Mouse (Mus musculus): ENCODE results near the gene Npr1. TPM values are rescaled to one million over a fixed set of nuclear protein-coding genes. Genes with fewer than 3 reads are reported as not detected.

The Npr1 gene
- total RNA-seq, 2 experiments from 2014 or later, result 30.4 to 33.0 TPM

DNA sequence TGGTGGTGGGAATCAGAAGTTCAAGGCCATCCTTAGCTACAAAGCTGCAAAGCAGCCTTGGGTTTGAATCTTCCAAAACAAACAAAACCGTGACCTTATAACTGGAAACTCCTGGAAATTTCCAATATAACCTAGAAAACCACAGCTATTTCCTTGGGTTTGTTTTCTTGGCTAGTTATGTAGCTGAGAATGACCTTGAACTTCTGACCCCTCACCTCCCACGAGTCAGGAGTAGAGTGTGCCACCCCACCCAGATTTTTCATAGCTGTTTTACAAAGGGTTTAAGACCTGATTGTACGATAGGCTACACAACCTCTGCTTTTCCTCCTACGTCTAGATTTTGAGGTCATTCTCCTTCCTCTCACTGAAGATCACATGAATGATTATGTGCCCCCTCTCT lies 28.5 kb downstream of the Npr1 start:
- DNase-seq, result no peak

DNA sequence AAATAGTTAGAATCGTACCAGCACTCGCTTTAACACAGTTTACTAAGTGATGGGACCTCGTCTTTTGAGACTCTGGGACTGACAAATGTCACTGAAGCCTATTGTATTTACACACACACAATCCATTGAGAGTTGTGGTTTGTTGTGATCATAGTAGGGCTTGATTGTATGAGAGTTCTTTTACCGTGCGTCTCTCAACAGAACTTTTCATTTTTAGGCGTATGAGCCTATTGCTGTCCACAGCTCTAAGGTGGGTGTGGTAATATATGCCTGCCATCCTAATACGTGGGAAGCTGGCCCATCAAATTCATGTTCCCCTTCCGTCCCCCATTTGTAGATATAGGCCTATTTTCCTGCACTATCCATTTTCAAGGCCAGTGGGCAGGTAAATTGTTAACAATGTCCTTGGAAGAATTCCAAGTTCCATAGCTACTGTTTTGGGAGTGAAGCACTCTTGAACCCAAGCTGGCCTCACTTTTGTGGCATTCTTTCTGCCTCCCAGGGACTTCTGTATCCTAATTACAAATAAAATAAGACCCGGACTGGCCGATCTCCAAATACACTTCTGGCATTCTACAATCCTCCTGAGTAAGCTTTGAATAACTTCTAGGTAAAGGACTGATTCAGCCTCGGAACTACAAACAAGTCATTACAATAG lies 31.5 kb downstream of the Npr1 start:
- no peak for DNase-seq

DNA sequence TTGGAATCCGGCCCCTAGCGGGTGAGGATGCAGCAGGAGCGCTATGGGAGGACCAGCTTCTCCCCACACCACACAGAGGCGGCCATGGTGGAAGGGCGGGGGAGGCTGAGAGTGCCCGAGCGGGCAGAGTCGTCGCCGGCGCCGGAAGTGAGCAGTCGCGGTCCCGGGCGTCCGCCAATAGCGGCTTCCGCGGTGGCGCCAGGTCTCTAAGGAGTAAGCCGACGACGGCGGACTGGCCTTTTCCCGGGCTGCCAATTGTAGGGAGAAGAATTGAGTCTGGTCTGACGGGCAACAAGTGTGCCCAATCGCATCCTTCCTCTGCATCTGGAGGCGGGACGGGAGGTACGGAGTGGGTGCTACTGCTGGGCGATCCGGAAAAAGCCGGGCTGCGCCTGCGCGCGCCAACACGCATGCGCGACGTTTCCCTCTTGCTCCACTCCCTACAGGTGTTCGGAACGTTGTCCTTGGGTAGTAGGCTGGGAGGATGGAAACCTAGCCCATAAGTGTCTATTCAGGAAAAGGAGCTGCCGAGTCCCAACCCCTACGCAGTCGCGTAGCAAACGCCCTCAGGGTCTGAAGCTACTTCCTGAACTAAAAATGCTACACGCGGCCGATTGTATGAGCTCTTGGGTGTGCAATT lies 32.2 kb downstream of the Npr1 start, which contains the start of gene Ints3:
Ints3 (minus strand) TSS at position 242 of the 640 bp plus-strand sequence.
- DNase-seq, result peak; percentile 100

DNA sequence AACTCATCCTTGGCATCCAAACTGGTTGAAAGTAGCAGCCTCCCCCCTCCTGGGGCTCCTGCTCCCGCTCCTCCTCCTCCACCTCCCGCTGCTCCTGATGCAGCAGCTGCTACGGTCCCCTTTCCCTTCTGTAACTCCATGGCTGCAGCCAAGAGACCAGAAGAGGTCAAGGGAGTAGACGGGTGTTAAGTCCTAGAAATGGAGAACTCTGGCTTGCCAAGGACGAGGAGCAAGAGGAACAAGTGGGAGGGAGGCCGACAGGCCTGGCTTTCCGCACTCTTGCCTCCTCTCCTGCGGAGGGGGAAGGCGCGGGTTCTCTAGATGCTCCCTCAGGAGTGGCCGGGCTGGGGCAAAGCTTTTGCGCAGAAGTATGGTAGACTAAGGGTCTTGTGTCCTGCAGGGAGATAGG lies 32.9 kb downstream of the Npr1 start:
- peak; percentile 56 for DNase-seq

DNA sequence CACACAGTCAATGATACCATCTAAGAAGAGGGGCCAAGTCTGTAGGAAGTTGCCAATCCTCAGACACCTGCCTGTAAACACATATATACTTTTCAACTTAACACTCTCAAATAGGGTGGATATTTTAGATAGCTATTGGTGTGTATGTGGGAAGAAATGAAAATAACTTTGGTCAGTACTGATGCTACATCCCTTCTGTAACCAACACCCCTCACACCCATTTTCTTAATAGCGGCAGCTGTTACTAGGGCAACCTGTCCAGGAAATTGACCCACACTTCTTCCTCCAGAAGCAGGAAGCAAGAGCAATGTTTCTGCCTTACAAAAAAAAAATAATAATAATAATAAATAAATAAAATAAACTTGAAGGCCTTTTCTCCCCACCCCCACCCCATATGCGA lies 33.3 kb downstream of the Npr1 start:
- no peak for DNase-seq

DNA sequence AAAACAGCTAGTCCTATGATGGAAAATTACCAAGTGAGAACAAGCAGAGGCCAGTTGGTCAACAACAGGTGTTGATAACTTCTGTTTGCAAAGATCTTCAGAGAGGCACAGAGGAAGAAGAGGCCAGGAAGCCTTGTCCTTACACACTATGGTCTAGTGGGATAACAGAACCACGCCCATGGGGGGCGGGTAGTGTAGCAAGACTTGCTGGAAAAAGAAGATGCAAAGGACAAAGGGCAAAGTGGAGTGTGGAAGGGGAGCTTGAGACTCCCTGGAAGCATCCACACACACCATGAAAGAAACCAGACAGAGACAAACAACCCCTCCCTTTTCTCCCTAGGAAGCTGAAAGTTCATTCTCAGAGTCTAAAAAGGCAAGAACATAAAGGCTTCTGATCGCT lies 36.1 kb downstream of the Npr1 start:
- DNase-seq, result no peak

DNA sequence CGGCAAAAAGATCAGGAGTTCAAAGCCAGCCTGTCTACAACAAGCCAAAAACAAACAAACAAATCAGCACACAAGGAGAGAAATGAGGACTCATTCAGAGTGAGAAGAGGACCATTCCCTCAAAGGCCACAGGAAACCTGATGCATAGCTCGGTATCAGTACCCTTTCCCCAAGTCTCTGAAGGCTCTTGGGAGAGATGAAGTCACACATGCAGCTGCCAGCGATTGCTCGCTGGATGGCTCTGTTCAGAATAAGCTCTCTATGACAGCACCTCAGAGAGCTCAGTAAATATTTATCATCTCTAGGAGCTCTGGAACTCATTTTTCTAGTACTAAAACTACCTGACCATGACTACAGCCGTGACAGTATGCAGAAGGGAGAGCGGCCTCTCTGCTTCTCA lies 37.5 kb downstream of the Npr1 start:
- no peak for DNase-seq

DNA sequence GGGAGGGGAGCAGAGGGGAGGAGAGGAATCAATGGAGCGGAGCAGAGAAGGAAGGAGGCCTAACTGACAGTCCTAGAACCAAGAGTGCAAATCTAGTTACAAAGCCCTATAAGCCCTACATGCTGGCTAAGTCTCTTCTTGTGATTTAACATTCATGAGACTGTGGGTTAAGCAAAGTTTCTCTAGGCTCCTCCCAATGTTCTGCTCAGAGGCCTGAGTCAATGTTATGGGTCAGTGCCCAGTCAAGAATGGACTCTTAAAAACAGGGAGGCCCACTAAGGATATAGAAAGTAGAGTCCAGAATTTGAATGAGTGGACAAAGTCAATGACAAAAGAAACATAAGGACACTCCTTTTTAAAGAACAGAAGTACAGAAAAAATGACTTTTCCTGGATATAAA lies 38.1 kb downstream of the Npr1 start:
- DNase-seq, result no peak

DNA sequence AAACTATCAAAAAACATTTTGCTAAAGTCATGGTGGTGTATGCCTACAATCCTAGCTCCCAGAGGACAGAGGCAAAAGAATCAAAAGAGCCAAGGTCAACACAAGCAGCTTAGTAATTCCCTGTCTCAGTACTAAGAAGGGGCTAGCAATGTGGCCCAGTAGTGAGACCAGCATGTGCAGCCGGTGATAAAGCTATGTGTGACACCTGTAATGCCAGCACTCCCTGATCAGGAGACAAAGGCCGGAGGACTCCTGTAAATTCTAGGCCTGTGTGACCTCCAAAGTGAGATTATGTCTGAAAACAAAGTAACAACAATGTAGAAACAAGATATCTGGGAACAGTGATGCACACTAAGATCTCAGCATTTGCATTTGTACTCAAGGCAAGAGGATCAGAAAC lies 40.2 kb downstream of the Npr1 start:
- DNase-seq, result no peak

DNA sequence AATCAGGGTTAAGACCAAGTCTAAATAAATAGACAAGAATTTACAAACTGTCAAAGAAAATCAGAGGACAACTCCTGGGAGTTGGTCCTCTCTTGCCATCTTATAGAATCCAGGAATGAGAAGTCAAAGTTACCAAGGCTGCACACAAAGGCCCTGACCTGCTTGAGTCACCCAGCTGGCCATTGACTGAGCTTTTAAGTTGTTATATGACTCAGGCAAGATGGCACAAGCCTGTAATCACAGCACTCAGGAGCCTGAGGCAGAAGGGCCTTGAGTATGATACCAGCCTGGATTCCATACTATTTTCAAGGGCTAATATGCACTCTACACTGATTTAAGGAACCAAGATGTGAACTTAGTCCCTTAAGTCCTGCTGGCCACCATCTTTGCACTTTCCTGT lies 42.1 kb downstream of the Npr1 start:
- DNase-seq, result no peak

DNA sequence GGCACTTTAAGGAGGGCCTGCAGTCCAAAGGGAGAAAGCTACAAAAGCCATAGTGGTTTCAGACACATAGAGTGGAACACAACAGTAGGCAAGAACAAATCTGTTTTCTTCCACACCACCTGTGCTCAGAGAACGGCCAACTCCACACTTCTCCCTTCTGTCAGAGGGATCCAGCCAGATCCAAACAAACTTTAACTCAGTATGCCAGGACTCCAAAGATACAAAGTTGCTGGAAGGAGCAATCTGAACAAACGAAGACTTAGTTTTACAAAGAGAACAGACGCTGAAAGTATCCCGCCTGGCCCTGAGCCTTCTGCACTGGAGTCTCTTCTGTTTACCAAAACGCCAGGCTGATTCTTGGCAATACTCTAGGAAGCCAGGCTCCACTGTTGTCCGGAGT lies 45.0 kb downstream of the Npr1 start:
- no peak for DNase-seq

DNA sequence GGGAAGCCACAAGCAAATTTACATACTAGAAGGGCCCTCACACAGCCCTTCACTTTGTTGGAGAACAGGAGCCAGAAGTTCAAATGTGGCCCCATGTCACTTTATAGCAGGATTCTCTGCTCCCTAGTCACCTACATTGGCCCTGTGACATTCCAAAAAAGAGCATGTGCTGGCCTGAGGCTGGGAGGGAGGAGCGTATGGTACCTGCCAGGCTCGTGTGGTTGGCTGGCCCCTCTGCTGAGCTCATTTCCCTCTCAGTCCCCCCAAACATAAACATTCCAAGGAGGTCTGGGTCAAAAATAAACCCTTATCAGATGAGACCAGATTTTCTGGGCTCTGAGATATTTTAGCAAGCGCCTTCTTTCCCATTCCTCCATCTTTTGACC lies 52.7 kb downstream of the Npr1 start:
- no peak for DNase-seq

DNA sequence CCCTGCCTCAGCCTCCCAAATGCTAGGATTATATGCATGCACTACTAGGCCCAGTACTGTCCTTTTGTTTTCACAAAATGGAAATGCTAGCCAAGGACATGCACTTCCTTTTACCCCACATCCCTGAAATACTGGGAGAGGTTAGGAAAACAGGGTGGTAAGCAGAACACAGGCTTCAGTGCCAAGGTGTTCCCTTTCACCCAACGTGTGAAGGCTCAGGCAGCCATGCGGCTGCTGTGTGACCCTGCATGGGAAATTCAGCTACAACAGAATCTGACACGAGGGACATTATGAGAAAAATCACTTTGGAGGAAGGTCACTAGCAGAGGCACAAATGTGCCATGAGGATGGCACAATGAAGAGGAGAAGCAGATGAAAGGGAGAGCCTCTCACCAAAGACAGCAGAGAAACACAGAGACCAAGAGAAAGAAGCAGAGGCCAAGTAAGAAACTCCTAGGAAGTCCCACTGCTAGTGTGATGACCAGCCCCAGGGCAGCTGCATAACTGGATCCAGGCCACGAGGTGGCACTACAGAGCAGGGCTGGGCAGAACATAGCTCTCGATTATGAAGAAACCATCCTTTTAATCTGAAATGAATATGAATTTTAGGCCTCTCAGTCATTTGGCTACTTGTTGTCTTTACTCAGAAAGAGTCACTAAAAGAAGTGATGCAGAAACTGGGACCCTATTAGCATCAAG lies 53.2 kb downstream of the Npr1 start:
- peak; percentile 86 for DNase-seq

DNA sequence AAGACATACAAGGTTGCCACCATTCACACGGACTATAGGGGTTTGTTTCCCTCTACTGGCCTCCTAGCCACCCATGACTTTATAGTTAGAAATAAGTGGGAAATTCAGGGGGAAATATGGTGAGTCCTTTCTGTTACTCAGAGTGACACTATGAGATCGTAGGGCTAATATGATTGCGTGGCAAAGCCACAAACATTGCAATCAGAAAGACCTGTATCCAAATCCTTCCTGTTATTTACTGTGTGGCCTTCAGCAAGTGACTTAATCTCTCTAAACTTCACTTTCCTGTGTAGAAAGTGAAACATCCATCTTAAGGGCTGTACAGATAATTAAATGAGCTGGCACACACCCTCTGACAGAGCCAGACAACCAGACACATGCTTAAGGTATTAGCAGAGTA lies 56.9 kb downstream of the Npr1 start:
- DNase-seq, result no peak

DNA sequence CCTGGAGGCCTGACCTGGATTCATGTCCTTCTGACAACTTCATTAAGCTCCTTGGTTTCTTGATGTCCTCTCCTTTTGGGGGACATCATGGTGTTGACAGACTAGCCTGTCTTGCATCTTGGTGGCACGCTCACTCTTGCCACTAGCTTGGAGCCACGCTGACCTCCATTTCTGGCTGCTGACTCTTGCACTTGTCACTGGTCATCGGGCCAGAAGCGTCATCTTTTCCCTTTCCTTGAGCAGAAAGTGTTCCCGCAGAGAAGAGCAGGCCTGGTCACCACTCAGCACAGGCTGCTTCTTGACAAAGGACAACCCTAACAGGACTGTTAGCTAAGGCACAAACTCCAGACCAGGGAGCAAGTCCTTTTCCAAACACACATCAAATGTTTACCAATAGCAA lies 59.3 kb downstream of the Npr1 start:
- DNase-seq, result no peak

DNA sequence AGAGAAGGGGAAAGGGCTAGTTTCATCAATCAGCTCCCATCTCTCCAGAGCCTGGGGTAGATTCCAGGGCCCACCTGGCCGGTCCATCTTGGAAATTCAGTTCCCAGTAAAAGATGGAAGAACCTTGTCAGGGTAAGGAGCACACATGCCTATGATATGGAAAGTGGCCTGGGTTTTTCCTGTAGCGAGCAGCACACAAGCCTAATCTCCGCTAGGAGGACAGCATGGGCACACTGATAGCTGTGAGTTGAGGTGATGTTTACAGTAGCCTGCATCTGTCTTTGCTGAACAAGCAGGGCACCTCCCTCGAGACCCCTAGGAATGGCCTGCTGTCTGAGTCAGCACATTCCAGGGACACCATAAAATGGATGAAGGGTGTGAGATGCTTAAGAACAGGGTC lies 61.1 kb downstream of the Npr1 start:
- DNase-seq, result no peak

DNA sequence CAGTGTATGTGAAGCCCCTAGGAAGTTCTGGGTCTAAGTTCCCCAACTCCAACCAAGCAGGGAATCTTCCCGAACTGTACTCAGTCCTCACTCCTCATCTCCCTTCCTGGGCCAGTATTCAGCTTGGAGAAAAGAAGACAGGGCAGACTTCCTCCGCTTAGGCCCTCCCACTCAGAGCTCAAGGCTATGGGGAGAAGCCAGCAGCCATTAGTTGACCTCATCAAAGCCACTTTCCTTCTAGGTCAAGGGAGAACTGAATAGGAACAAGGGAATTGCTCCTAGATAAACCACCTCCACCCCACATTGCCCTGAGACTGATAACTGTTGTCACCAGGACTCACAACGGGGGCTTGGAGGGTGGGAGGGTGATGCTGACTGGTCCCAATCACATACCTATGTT lies 61.5 kb downstream of the Npr1 start:
- DNase-seq, result no peak

DNA sequence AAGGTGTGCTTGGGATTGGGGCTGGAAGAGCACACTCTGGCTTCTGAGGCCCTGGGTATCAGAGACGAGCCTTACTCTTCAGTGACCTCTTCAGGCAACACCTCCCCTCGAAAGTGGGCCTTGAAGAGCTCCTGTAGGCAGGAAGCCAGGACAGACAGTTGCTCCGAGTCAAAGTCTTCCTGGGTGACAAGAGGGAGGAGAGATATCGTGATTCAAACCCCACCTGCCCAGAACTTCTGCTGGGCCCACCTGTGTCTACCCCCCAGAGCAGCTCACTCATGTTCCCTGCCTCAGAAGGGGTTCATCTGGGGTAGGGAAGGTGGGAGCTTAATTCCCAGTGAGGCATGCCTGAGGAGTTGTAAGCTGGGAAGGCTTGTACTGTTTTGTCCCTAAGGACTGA lies 64.7 kb downstream of the Npr1 start:
- DNase-seq, result no peak

Other genes with a start within 250 kb of the Npr1 start
- 10 to 100 TPM; 40.9 to 47.4 TPM for gene Jtb, start 234.3 kb downstream of the Npr1 start, total RNA-seq (2021)
- under 1 TPM; 0.18 to 0.19 TPM for gene Creb3l4, start 222.4 kb downstream of the Npr1 start, total RNA-seq (2021)
- gene Slc39a1, start 217.7 kb downstream of the Npr1 start, total RNA-seq (2021), result 100 to 1,000 TPM; 101 to 106 TPM
- 10 to 100 TPM; 18.0 to 18.8 TPM for gene Crtc2, start 211.7 kb downstream of the Npr1 start, total RNA-seq (2021)
- 10 to 100 TPM; 22.2 to 22.3 TPM for gene Dennd4b, start 200.7 kb downstream of the Npr1 start, total RNA-seq (2021)
- gene Gatad2b, start 172.7 kb downstream of the Npr1 start, total RNA-seq (2021), result 10 to 100 TPM; 59.5 to 62.0 TPM
- gene Slc27a3, start 75.9 kb downstream of the Npr1 start, total RNA-seq (2021), result 1 to 10 TPM; 3.4 to 3.9 TPM
- 10 to 100 TPM; 24.1 to 28.6 TPM for gene Ints3, start 32.2 kb downstream of the Npr1 start, total RNA-seq (2021)
- gene Ilf2, start 10.3 kb upstream of the Npr1 start, total RNA-seq (2021), result 10 to 100 TPM; 69.0 to 74.2 TPM
- 10 to 100 TPM; 50.0 to 58.0 TPM for gene Snapin, start 25.2 kb upstream of the Npr1 start, total RNA-seq (2021)
- gene Chtop, start 43.6 kb upstream of the Npr1 start, total RNA-seq (2021), result 100 to 1,000 TPM; 140 to 143 TPM
- gene S100a1, start 48.5 kb upstream of the Npr1 start, total RNA-seq (2021), result 100 to 1,000 TPM; 282 to 313 TPM
- 10 to 100 TPM; 34.2 to 37.9 TPM for gene S100a13, start 48.6 kb upstream of the Npr1 start, total RNA-seq (2021)
- gene S100a14, start 61.0 kb upstream of the Npr1 start, total RNA-seq (2021), result under 1 TPM in 1 of 2 experiments, not detected in 1; 0.74 TPM
- gene S100a16, start 71.4 kb upstream of the Npr1 start, total RNA-seq (2021), result 100 to 1,000 TPM; 101 to 106 TPM
- gene S100a3, start 94.7 kb upstream of the Npr1 start, total RNA-seq (2021), result not detected
- gene S100a2, start 124.4 kb upstream of the Npr1 start, total RNA-seq (2021), result not detected
- gene Gm42674, start 136.0 kb upstream of the Npr1 start, total RNA-seq (2021), result not detected
- gene S100a4, start 137.9 kb upstream of the Npr1 start, total RNA-seq (2021), result 1 to 10 TPM; 7.6 to 9.5 TPM
- gene S100a5, start 142.7 kb upstream of the Npr1 start, total RNA-seq (2021), result not detected
- 10 to 100 TPM; 72.1 to 75.9 TPM for gene S100a6, start 147.0 kb upstream of the Npr1 start, total RNA-seq (2021)
- gene S100a7a, start 188.2 kb upstream of the Npr1 start, total RNA-seq (2021), result not detected
- gene S100a8, start 203.1 kb upstream of the Npr1 start, total RNA-seq (2021), result 10 to 100 TPM in 1 of 2 experiments, 1 to 10 TPM in 1; 6.8 to 10.4 TPM
- 10 to 100 TPM in 1 of 2 experiments, 1 to 10 TPM in 1; 8.1 to 14.6 TPM for gene S100a9, start 229.9 kb upstream of the Npr1 start, total RNA-seq (2021)

Data from heart, postnatal 4 days (tissue).